Mouse (Mus musculus) cerebellum, postnatal 14 days (tissue): ENCODE measurements around the gene Atp6v1g2.

Source experiments
- DNase-seq, 2 experiments: peaks; one replicate each; pipeline ENCODE4 v3.0.0; 2021; ENCODE audit warnings: mixed read lengths in 2 of 2

Atp6v1g2 gene

DNA sequence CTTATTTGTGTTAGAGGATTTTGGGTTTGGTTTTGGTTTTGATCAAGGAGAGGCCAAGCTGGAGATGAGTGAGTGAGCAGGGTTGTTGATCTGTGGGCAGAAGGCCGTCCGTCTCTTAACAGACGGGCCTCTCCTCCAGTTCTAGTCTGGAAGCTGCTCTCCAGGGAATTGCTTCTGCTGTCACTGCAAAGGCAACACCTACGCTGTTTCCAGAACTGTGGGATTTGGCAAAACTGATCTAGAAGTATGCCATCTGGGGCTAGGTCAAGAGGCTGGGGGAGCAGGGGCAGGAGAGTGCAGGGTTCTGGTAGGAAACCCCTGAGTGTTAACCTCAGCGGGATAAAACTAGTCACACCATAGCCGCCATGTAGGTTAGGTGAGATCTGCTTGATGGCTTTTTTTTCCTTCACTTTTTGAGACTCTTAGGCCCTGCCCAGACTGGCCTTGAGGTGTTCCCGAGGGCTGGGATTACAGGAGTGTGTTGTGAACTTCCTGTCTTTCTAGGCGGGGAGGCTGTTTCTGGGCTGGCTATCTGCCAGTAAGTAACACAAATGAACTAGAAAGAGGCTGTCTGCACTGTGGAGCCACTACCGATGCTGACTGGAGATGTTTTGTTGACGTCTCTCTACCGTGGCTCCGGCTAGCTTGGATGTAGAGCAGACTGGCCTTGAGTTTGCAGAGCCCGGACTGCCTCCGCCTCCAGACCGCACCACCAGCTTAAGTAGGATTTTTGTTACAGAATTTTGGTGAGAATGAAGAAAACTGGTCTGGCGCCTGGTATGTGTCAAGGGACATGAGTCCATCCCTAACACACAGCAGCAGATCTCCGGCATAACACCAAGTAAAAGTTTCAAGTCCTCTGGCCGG lies at the start of gene Atp6v1g2:
TSS of gene Atp6v1g2 (plus strand) at position 547 of the 867 bp plus-strand sequence.
- no peak for DNase-seq

DNA sequence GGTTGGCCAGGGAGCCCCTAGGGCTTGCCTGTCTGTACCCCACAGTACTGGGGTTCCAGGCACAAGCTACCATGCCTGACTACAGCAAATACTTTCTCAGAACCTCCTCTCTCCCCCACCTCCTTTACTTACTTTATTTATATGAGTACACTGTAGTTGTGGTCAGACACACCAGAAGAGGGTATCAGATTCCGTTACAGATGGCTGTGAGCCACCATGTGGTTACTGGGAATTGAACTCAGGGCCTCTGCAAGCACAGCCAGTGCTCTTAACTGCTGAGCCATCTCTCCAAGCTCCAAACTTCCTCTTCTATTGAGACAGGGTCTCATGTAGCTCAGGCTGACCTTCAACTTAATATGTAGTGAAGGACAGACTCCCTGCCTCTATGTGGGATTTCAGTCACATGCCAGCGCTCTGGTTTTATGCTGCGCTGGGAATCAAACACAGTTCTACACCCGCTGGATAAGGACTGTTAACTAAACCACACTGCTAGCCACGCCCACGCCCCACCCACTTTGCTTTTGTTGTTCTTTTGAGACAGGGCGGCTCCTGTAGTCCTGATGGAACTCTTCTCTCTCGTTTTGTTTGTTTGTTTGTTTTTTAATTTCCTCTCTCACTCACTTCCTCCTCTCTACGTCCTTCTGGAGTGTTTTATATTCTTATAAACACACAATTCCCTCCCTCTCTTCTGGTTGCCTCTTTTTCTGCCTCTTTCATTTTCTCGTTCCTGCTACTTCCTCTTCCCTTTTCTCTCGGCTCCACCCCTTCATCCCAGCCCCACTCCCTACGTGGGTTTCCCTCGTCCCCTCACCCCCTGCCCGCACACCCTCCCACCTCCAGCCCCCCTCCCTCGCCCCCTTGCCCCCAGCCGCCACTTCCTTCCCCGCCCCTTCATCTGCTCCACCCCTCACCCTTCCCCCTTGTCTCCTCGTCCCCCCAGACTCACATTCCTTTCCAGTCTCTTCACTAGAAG lies 47.5 kb upstream of the Atp6v1g2 start:
- no peak for DNase-seq

DNA sequence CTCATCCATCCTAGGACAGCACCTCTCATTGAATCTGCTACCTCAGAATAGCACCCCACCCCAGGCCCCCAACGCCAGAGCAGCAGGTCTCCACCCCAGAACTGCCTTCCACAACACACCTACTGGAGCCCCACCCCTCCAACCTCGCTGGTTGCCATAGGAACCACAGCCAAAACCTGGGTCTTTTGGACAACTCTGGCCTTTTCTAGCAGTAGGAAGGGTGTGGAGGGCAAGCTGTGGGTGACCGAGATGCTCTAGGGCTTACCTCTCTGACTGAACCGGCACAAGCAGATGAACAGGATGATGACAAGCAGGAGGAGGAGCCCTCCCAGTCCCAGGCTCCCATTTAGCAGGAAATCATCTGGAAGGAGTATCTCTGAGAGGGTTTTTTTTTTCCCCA lies 46.8 kb upstream of the Atp6v1g2 start:
- no peak for DNase-seq

DNA sequence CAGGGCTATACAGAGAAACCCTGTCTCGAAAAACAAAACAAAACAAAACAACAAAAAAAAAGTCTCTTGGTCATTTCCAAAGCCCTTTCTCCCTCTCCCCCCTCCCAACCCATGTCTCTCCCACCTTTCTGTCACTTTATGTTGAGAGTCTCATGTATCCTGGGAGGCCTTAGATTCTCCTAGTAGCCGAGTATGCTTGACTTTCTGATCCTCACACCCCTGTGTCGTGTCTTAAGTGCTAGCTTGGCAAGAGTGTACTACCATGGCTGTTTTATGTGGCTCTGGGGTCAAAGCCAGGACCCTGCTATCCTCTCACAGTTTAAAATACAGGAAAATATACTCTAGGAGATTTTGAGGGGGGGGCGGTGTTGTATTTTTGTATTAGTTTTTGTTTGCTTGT lies 46.1 kb upstream of the Atp6v1g2 start:
- no peak for DNase-seq

DNA sequence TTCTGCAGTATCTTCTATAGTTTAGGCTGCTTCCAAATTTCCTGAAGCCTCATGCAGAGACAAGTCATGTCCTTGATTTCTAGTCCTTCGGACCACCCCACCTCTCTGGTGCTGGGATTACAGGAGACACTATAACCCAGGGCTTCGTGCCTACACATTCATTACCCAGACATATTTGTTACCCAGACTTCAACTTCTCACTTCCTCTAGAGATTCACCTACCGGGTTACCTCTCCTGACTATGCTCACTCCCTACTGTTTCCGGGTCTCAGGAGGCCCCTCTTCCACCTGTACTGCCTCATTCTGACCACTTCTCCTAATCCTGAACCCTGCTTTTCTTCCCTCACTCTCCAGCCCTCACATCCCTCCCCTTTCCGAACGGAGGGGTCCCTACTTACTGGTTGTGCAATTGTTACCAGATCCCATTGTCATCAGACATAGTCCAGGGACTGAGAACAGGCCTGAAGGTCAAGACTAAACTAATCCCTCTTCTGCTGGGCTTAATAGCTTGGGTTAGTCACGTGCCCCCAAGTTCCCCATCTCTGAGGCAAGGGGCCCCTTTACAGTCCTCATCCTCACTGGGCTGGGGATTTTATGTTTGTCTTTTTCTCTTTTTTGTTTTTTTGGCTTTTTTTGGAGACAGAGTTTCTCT lies 45.4 kb upstream of the Atp6v1g2 start, which contains the start of gene Lst1:
TSS of gene Lst1 (minus strand) at position 481 of the 652 bp plus-strand sequence.
- DNase-seq, result no peak

DNA sequence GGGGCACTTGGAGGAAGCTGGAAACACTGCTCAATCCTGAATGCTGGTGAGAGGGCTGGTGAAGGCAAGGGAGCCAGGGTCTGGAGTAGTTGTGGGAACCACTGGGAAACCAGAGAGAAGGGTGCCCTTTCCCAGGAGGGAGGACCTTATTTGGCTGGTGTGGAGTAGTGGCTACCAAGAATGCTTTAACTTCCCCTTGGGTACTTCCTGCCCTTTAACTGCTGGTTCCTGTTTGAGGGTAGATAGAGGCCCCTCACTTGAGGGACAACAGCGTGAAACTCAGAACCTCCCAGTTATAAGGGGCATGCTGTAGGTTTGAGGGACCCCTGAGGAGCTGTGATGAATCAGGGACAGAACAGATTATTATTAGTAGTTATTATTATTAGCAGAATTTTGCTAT lies 44.3 kb upstream of the Atp6v1g2 start:
- no peak for DNase-seq

DNA sequence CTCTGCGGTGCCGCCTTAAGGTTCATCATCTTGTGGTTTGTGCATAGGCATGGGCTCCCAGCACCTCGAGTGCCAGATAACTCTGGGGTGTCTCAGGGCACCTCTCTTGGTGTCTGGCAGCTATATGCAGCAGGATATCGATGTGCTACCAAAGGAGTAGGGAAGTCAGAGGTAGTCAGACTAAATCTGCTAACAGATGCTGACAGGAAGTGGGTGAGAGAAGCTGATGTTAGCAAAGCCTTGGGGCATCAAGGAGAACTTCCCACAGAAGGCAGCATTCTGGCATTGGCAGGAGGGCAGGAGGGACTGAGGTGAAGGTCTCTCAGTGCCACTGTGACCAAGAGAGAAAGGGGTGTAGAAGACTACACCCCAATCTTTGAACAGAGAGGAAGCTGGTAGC lies 43.4 kb upstream of the Atp6v1g2 start:
- no peak for DNase-seq

DNA sequence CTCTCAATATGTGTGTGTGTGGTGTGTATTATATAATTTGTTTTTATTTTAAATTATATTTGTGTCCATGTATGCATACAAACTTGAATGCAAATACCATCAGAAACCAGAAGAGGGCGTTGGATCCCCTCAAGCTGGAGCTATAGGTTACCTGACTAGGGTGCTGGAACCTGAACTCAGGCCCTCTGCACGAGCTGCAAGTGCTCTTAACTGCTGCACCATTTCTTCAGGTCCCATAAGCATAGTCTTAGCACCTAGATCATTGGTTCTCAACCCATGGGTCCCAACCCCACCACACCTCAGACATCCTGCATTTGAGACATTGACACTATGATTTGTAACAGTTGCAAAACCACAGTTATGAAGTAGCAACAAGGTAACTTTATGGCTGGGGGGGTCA lies 41.7 kb upstream of the Atp6v1g2 start:
- no peak for DNase-seq

DNA sequence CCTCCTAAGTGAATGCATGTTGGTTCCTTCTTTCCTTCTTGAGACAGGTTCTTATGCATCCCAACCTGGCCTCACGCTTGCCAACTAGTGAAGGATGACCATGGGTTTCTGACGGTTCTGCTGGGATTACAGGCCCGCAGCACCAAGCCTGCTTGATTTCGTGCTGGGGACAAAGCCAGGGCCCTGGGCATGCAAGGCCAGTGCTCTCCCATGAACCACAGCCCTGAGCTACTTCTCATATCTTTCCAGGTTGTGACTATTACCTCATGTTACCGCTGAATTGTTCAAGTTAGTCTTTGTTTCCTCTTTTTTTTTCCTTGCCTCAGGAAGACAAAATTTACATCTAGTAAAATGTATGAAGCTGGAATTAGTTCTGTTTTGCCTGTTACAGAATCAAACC lies 40.5 kb upstream of the Atp6v1g2 start:
- no peak for DNase-seq

DNA sequence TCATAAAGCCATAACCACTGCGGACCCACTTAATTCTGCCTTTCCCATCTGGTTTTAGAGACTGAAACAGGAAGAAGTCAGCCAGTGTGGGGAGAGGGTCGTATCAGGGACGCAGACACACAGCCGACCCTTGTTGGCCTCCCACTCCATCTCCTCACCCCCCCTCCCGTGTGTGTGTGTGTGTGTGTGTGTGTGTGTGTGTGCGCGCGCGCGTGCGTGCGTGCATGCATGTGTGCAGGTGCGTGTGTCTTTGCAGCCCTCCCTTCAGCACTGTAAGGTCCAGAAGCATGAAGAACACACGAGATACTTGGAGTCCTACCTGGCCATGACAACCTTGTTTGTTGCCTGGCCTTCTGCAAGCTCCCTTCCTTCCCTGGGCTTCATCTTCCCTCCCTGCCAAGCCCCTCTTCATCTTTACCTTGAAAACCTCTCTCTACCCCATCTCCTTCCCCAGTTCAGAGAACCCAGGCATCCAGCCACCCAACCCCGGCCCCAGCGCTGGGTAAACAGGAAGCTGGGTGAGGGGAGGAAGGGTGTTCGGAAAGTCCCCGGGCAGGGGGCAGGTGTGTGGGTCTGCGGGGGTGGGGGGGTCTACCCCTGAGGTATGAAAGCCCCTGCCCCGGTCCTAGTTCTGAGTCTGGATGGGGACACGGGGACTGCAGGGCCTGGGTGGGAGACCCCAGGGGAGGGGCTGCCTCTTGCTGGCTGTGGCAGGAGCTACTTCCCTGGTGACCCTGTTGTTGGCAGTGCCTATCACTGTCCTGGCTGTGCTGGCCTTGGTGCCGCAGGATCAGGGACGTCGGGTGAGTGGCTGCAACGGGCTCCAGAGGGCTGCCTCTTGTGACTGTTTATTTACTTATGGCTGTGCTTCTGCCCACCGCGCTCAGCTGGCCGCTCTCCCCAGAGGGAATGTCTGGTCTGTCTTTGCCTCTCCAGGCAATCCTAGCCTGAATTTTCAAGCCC lies 39.3 kb upstream of the Atp6v1g2 start, which contains the start of gene Ltb:
TSS of gene Ltb (plus strand) at position 559 of the 963 bp plus-strand sequence.
- DNase-seq, result no peak

DNA sequence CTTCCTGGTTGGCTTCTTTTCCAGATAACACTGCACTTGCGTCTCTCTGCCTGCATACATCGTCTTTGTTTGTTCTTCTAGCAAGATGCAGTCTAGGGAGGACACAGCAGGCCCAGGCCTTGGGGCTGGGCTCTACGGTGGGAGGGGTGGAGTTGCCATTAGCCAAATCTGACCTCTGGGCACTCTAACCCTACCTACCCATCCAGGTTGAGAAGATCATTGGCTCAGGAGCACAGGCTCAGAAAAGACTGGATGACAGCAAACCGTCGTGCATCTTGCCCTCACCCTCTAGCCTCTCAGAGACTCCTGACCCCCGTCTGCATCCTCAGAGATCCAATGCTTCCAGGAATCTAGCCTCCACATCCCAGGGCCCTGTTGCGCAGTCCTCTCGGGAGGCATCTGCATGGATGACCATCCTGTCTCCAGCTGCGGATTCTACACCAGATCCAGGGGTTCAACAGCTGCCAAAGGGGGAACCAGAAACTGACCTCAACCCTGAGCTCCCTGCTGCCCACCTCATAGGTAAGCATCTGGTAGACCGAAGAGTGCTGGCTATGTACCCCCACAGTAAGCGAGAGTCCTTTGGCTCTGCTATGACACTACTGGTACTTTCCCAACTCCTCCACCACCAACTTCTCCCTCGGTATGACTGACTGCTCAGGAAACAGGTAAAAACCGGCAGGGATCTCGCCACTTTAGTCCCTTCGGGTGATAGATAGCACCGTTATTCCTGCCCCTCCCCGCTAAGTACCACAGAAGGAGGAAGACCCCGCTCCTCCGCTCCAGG lies 38.4 kb upstream of the Atp6v1g2 start:
- DNase-seq, result no peak

DNA sequence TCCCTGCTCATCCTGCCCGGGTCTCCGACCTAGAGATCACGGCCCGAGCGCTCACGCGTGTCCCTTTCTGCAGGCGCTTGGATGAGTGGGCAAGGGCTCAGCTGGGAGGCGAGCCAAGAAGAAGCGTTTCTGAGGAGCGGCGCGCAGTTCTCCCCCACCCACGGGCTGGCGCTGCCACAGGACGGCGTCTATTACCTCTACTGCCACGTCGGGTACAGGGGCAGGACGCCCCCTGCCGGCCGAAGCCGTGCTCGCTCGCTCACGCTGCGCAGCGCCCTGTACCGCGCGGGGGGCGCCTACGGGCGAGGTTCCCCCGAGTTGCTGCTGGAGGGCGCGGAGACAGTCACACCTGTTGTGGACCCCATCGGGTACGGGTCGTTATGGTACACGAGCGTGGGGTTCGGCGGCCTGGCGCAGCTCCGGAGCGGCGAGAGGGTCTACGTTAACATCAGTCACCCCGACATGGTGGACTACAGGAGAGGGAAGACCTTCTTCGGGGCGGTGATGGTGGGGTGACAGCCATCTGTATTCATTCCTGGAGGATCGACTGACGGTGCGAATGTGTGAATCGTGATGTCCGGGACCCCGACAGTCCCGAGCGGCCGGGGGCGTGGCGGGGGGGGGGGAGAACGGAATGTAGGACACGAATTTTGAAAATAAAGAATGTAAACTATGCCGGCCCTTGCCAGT lies 37.7 kb upstream of the Atp6v1g2 start:
- DNase-seq, result peak; percentile 69 to 83

DNA sequence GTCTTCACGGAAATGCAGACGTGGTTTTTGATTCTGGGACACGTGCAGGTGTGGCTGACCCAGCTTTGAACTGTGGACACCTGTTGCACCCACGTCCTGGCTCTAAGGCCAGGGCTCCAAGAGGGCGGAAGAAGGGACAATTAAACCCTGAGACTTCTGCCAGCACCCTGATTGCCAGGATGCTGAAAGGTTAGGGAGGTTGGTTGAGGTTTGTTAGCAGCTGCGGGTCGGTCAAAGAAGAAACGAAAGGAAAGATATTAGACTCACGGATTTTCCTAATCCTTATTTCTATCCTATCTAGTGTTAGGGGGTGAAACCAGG lies 37.2 kb upstream of the Atp6v1g2 start:
- DNase-seq, result no peak

DNA sequence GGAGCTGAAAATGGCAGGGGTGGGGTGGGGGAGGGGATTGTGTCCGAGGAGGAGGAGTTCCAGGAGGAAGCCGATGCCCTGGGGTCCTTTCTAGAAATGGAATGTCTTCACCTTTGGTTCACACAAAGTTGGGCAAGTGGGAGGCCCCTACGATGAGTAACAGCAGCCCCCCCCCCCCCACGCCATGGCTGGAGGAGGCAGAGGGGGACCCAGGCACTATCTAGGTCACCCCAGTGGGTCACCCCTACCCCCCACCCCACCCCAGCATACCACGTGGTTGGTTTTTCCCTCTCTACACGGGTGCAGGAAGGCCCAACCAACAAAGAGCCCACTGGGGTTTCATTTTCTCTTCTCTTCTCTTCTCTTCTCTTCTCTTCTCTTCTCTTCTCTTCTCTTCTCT lies 36.3 kb upstream of the Atp6v1g2 start:
- no peak for DNase-seq

DNA sequence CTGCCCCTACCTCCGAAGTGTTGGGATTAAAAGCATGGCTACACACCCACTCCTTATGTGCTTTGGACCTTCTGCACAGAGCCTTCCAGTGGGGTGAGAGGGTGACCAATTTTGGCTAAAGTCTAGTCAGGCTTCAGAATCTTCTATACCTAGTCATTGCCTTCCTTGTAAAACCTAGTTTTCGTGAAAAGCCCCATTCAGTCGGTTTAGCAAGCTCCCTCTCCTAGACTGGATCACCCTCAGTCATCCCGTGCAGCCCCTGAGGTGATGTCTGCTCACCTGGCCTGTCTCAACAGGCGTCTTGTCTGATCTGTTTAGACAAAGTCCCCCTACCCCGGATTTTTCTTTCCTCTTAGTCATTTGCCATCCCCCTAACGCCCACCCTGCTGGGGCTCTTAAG lies 35.4 kb upstream of the Atp6v1g2 start:
- DNase-seq, result no peak

DNA sequence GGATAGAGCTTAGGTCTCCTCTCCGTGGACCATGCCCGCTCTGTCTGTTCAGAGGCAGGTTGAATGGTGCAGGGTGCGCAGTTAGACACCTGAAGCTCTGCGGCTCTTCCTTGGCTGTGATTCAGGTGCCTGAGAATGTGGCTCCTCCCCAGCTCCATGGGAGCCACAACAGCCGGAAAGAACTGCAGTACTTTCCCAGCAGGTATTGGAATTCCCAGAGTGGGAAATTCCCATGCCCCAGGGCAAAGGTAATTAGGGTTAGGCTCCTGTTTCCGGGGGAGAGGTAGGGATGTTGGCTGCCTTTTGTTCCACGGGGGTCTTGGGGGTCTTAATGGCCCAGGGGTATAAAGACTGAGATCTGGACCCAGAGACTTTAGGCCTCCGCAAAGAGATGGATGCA lies 34.5 kb upstream of the Atp6v1g2 start:
- no peak for DNase-seq

DNA sequence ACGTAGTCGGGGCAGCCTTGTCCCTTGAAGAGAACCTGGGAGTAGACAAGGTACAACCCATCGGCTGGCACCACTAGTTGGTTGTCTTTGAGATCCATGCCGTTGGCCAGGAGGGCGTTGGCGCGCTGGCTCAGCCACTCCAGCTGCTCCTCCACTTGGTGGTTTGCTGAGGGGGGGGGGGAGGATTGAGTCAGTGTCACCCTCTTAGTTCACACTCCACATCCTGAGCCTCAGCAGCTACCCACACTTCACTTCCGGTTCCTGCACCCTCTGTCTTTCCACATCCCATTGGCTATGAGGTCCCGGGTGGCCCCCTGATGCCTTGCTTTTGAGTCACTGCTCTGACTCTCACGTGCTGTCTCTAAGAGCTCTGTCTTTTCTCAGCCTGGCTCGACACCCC lies 33.1 kb upstream of the Atp6v1g2 start:
- no peak for DNase-seq

DNA sequence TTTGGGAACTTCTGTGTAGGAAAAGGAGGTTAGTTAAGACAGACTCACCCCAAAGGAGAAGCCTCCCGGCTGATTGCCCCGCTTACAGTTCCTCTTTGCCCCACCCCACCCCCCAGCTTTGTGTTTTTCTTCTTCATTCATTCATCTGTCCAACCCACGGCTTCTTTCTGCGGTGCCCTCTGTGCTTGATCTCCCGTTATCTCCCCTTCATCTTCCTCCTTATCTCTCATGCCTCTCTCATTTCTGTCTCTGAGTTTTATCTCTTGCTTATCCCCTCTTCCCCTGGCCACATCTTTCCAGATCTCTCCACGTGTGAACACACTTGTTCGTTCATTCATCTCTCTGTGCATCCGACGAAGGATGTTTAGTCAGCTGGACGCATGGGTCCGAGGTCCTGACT lies 32.3 kb upstream of the Atp6v1g2 start:
- no peak for DNase-seq

DNA sequence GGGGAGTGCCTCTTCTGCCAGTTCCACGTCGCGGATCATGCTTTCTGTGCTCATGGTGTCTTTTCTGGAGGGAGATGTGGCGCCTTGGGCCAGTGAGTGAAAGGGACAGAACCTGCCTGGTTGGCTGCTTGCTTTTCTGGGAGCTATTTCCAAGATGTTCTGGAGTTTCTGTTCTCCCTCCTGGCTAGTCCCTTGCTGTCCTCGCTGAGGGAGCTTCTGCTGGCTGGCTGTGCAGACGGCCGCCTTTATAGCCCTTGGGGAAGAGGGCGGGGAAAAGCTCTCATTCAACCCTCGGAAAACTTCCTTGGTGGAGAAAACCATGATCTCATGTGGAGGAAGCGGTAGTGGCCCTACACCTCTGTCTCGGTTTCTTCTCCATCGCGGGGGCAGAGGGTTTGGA lies 31.7 kb upstream of the Atp6v1g2 start, which contains the start of gene Tnf:
TSS of gene Tnf (minus strand) at position 221 of the 400 bp plus-strand sequence.
- DNase-seq, result no peak

DNA sequence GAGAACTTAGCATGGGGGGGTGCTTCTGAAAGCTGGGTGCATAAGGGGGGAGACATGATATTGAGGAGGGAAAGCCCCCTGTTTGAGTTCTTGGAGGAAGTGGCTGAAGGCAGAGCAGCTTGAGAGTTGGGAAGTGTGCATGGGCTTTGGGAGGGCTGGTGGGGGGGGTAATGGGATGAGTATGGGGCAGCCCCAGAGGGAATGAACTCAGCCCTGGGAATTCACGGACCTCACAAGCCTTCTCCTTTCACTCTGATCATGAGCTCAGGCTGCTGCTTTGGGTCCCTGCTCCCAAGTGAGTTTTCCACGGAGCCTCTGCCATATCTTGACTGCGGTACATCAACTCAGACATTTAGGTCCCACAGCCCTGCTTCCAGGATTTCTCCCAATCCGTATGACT lies 31.0 kb upstream of the Atp6v1g2 start:
- no peak for DNase-seq
